Mouse (Mus musculus): ENCODE results near the gene Mepce.

- TF ChIP-seq CTCF (IDR thresholded peaks at IDR 0.05; ENCODE audit: extremely low read depth, insufficient read length, insufficient replicate concordance, low read depth, low read length) (no peak), POLR2A (IDR thresholded peaks at IDR 0.05; ENCODE audit: low read depth, low read length) (no peak)
Observed at GRCm38 (mm10) chr5:137791553-137791952, 4.1 kb upstream of the Mepce start.

Measured in small intestine, adult 2 months (tissue).